Mouse (Mus musculus): Measurements from ENCODE around the gene Anapc15. TPM values are rescaled to one million over a fixed set of nuclear protein-coding genes. Genes with fewer than 3 reads are reported as not detected.

Gene Anapc15
- polyA plus RNA-seq, 1 experiment from 2014 or later, result 72.0 TPM

DNA sequence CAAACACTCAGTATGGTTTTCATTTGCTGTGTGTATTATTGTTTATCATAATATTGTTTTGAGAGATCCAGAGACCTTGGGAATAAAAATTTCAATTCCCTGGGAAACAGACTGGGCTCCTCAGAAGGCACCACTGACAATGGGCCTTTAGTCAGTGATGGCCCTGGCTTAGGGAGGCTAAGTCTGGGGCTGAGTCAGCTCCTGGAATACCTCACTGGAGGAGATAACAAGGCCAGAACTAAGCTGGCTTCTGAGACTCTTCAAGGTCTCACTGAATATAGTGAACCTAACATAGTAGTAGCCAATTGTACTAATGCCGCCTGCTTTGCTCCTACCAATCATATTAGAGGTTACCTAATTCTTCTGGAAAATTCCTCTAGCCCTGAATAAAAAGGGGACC is 12.5 kb downstream of the Anapc15 start:
- H3K9ac ChIP-seq (replicated peaks; ENCODE audit: low read depth, low read length), result no peak overlapping the region
- H3K36me3 ChIP-seq (ENCODE audit: control insufficient read depth, insufficient read depth, low read length), result no peaks in the 10 kb centered on the region
- H3K9me3 ChIP-seq (ENCODE audit: control insufficient read depth, low read depth, low read length), result no peaks in the 10 kb centered on the region
- no peak for ATAC-seq (ENCODE audit: insufficient number of reproducible peaks, insufficient read depth, low FRiP score, low read depth)
- no peaks in the 10 kb centered on the region for H3K4me1 ChIP-seq (ENCODE audit: control insufficient read depth, insufficient read depth, low read length)
- no peak overlapping the region for H3K4me2 ChIP-seq (replicated peaks; ENCODE audit: low read depth, low read length)
- no peak overlapping the region for H3K4me3 ChIP-seq (ENCODE audit: low read depth, low read length)
- 97% methylated on average over 1 of the region's 1 CpGs for WGBS
- H3K27me3 ChIP-seq (ENCODE audit: control insufficient read depth, insufficient read depth, low read length), result no peaks in the 10 kb centered on the region
- H3K27ac ChIP-seq (ENCODE audit: low read length), result no peak overlapping the region

DNA sequence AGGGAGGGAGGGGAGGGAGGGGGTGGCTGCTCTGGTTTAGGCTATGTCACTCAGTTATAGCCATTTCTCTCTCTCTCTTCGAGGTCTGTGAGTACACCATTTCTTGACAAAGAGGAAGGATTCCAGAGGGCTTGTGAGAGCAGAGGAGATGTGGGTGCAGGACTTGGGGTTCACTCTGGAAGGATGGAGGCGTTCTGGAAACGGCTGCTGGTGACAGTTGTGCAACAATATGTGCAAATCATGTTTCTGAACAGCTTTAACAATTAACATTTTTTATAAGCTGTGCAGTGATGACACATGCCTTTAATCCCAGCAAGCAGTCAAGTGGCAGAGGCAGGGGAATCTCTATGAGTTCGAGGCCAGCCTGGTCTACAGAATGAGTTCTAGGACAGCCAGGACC is 17.3 kb downstream of the Anapc15 start:
- ATAC-seq (ENCODE audit: insufficient number of reproducible peaks, insufficient read depth, low FRiP score, low read depth), result no peak
- Histone ChIP-seq H3K4me2 (replicated peaks; ENCODE audit: low read depth, low read length) (no peak overlapping the region), H3K27ac (ENCODE audit: low read length) (no peak overlapping the region), H3K4me3 (ENCODE audit: low read depth, low read length) (no peak overlapping the region), H3K9me3 (ENCODE audit: control insufficient read depth, low read depth, low read length) (no peaks in the 10 kb centered on the region), H3K36me3 (ENCODE audit: control insufficient read depth, insufficient read depth, low read length) (no peaks in the 10 kb centered on the region), H3K27me3 (ENCODE audit: control insufficient read depth, insufficient read depth, low read length) (no peaks in the 10 kb centered on the region), H3K9ac (replicated peaks; ENCODE audit: low read depth, low read length) (no peak overlapping the region), H3K4me1 (ENCODE audit: control insufficient read depth, insufficient read depth, low read length) (no peaks in the 10 kb centered on the region)
- WGBS, result 75% methylated on average over 4 of the region's 4 CpGs

DNA sequence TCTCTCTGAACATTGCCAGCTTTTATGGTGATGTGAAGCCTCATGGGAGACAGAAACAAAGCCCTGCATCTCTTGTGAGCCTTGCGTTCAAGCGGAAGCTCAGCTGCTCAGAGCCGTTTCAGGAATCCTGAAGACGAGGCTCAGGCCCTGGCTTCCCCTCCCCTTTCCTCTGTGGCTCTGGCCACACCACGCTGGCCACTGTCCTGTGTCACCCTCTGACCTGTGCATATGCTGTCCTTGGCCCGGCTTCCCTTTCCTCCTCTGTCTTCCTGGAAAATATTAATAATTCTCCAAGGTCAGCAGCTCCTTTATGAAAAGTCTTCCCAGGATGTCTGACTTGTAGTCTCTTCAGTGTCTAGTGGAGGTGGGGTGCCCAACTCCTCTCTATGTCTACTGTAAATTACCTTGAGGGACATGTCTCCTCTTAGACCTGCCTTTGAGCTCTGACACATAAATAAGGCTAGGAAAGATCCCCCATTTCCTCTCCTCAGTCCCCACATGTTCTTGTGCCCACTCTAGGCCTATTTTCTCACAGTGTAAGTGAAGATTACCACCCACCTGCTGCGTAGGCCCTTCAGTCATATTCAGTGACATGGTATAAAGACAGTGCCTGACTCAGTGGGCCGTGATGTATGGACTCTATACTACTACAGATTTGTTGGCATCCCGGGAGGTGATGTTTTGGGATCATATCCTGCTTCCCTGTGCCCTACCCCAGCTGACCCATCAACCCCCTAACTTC is 19.1 kb downstream of the Anapc15 start:
- Histone ChIP-seq H3K4me3 (ENCODE audit: low read depth, low read length) (no peak overlapping the region), H3K4me2 (replicated peaks; ENCODE audit: low read depth, low read length) (no peak overlapping the region), H3K27me3 (ENCODE audit: control insufficient read depth, insufficient read depth, low read length) (no peaks in the 10 kb centered on the region), H3K27ac (ENCODE audit: low read length) (no peak overlapping the region), H3K36me3 (ENCODE audit: control insufficient read depth, insufficient read depth, low read length) (no peaks in the 10 kb centered on the region), H3K9ac (replicated peaks; ENCODE audit: low read depth, low read length) (no peak overlapping the region), H3K9me3 (ENCODE audit: control insufficient read depth, low read depth, low read length) (no peaks in the 10 kb centered on the region), H3K4me1 (ENCODE audit: control insufficient read depth, insufficient read depth, low read length) (no peaks in the 10 kb centered on the region)
- 71% methylated on average over 9 of the region's 9 CpGs for WGBS
- no peak for ATAC-seq (ENCODE audit: insufficient number of reproducible peaks, insufficient read depth, low FRiP score, low read depth)

DNA sequence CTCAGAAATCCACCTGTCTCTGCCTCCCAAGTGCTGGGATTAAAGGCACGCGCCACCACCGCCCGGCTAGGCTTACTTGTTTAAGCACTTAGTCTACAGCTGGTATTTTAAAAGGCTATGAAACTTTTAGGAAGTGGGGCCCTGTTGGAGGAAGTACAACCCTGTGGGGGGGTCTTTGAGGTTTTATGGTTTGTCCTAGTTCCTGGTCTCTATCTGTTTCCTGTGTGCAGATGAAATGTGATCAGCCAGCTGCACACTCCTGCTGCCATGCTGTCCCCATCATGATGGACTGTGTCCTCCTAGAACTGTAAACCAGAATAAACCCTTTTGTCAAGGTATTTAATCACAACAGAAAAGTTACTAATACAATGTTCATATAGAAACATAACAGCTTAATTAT is 20.6 kb downstream of the Anapc15 start:
- Histone ChIP-seq H3K9me3 (ENCODE audit: control insufficient read depth, low read depth, low read length) (no peaks in the 10 kb centered on the region), H3K4me3 (ENCODE audit: low read depth, low read length) (no peak overlapping the region), H3K36me3 (ENCODE audit: control insufficient read depth, insufficient read depth, low read length) (no peaks in the 10 kb centered on the region), H3K4me2 (replicated peaks; ENCODE audit: low read depth, low read length) (no peak overlapping the region), H3K27me3 (ENCODE audit: control insufficient read depth, insufficient read depth, low read length) (no peaks in the 10 kb centered on the region), H3K27ac (ENCODE audit: low read length) (no peak overlapping the region), H3K4me1 (ENCODE audit: control insufficient read depth, insufficient read depth, low read length) (no peaks in the 10 kb centered on the region), H3K9ac (replicated peaks; ENCODE audit: low read depth, low read length) (no peak overlapping the region)
- ATAC-seq (ENCODE audit: insufficient number of reproducible peaks, insufficient read depth, low FRiP score, low read depth), result no peak
- WGBS, result 95% methylated on average over 4 of the region's 4 CpGs

DNA sequence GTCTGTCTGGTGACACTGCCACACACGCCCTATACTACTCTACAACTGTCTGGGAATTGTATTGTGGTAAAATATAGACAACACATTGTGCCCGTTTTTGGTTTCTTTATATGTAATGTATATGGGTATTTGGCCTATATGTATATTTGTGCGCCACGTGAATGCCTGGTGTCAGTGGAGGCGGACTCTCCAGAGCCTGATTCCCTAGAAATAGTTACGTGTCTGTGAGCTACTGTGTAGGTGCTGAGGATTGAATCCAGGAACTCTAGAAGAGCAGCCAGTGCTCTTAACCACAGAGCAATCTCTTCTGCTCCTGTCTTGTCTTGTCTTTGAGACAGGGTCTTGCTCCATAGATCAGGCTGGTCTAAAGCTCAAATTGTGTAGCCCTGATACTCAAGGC is 22.8 kb downstream of the Anapc15 start:
- WGBS, result 88% methylated on average over 6 of the region's 6 CpGs
- no peak overlapping the region for H3K4me2 ChIP-seq (replicated peaks; ENCODE audit: low read depth, low read length)
- H3K36me3 ChIP-seq (ENCODE audit: control insufficient read depth, insufficient read depth, low read length), result no peaks in the 10 kb centered on the region
- H3K4me1 ChIP-seq (ENCODE audit: control insufficient read depth, insufficient read depth, low read length), result no peaks in the 10 kb centered on the region
- no peak overlapping the region for H3K4me3 ChIP-seq (ENCODE audit: low read depth, low read length)
- ATAC-seq (ENCODE audit: insufficient number of reproducible peaks, insufficient read depth, low FRiP score, low read depth), result no peak
- no peaks in the 10 kb centered on the region for H3K27me3 ChIP-seq (ENCODE audit: control insufficient read depth, insufficient read depth, low read length)
- no peak overlapping the region for H3K27ac ChIP-seq (ENCODE audit: low read length)
- no peak overlapping the region for H3K9ac ChIP-seq (replicated peaks; ENCODE audit: low read depth, low read length)
- no peaks in the 10 kb centered on the region for H3K9me3 ChIP-seq (ENCODE audit: control insufficient read depth, low read depth, low read length)

DNA sequence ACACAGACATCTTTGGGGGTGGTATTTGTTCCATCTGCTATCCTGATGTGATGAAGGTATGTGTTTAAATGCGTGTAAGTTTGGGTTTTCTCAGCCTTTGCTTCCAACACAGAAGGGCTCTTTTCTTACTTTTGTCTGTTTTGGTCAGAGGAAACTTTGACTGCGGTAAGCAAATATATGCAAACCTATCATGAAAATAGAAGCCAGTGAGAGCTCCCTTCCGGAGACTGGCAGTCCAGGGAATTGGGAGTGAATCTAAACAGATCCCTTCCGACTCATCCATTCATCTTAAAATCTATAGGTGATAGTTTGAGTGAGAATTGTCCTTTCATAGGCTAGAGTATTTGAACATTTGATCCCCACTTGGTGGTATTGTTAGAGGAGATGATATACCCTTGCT is 24.9 kb downstream of the Anapc15 start:
- H3K4me1 ChIP-seq (ENCODE audit: control insufficient read depth, insufficient read depth, low read length), result no peaks in the 10 kb centered on the region

DNA sequence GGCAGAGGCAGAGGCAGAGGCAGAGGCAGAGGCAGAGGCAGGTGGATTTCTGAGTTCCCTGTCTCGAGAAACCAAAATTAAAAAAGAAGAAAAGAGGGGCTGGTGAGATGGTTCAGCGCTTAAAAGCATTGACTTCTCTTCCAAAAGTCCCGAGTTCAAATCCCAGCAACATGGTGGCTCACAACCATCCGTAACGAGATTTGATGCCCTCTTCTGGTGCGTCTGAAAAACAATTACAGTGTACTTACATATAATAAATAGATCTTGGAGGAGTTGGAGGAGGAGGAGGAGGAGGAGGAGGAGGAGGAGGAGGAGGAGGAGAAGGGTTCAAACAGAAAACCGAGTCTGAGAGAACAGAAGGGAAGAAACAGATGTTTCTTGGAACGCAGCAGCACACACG is 32.2 kb downstream of the Anapc15 start:
- 36% methylated on average over 9 of the region's 9 CpGs for WGBS
- H3K4me3 ChIP-seq (ENCODE audit: low read depth, low read length), result peak overlapping the region; percentile 46
- peak overlapping the region; percentile 86 for H3K27ac ChIP-seq (ENCODE audit: low read length)
- no peaks in the 10 kb centered on the region for H3K4me1 ChIP-seq (ENCODE audit: control insufficient read depth, insufficient read depth, low read length)
- H3K27me3 ChIP-seq (ENCODE audit: control insufficient read depth, insufficient read depth, low read length), result no peaks in the 10 kb centered on the region
- H3K36me3 ChIP-seq (ENCODE audit: control insufficient read depth, insufficient read depth, low read length), result no peaks in the 10 kb centered on the region
- no peaks in the 10 kb centered on the region for H3K9me3 ChIP-seq (ENCODE audit: control insufficient read depth, low read depth, low read length)
- no peak overlapping the region; the same call in 1 of the 2 replicates for H3K9ac ChIP-seq (replicated peaks; ENCODE audit: low read depth, low read length)
- no peak for ATAC-seq (ENCODE audit: insufficient number of reproducible peaks, insufficient read depth, low FRiP score, low read depth)
- H3K4me2 ChIP-seq (replicated peaks; ENCODE audit: low read depth, low read length), result peak overlapping the region; percentile 18; the same call in 1 of the 2 replicates

More for the DNA sequence above, 24.9 kb downstream of the Anapc15 start:
- WGBS, result 83% methylated on average over 4 of the region's 4 CpGs
- H3K4me2 ChIP-seq (replicated peaks; ENCODE audit: low read depth, low read length), result no peak overlapping the region
- H3K4me3 ChIP-seq (ENCODE audit: low read depth, low read length), result no peak overlapping the region
- ATAC-seq (ENCODE audit: insufficient number of reproducible peaks, insufficient read depth, low FRiP score, low read depth), result no peak
- no peaks in the 10 kb centered on the region for H3K9me3 ChIP-seq (ENCODE audit: control insufficient read depth, low read depth, low read length)
- H3K27ac ChIP-seq (ENCODE audit: low read length), result no peak overlapping the region
- no peaks in the 10 kb centered on the region for H3K27me3 ChIP-seq (ENCODE audit: control insufficient read depth, insufficient read depth, low read length)
- no peaks in the 10 kb centered on the region for H3K36me3 ChIP-seq (ENCODE audit: control insufficient read depth, insufficient read depth, low read length)
- no peak overlapping the region for H3K9ac ChIP-seq (replicated peaks; ENCODE audit: low read depth, low read length)

DNA sequence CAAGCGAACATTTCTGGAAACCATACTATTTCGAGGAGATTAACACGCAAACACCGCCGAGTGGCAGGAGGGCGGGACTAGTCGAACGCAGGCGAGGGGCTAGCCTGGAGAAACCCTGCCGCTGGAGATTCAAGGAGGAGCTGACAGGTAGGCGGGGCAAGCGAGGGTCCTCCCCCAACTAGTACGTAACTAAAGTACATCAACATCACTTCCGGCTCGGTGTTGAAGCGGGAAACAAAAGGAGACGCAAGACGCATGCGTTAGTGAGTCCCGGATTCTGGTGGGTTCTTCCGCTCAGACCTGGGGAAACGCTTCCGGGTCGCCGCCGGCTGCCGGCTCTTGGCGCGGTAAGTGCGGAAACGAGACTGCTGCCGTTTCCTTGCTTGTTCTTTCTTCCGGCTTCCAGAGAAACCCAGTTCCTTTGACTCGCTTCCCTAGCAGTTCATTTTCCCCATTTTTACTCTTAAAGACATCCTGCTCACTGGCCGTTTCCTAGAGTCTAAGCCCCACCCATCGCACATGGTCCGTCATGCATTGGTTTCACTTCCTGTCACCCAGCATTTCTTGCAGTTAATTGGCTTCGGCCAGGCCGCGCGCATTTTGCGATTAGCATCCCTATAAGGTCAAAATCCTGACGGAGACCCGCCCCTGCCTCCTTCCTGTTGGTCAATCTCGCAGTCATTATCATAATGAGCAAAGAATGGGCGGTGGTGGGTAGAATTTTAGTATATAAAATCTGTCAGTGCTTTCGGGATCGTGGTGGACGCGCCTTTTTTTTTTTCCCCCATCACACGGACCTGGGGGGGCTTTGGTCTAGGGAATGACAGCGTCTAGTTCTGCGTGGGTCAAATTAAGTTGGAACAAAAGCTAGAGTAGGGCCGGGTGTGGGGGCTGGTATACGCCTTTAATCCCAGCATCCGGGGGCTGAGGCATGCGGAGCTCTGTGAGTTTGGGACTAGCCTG is 32.9 kb downstream of the Anapc15 start:
- Histone ChIP-seq H3K9ac (replicated peaks; ENCODE audit: low read depth, low read length) (peak overlapping the region; percentile 41), H3K9me3 (ENCODE audit: control insufficient read depth, low read depth, low read length) (no peaks in the 10 kb centered on the region), H3K4me1 (ENCODE audit: control insufficient read depth, insufficient read depth, low read length) (no peaks in the 10 kb centered on the region), H3K4me3 (ENCODE audit: low read depth, low read length) (peak overlapping the region; percentile 46), H3K27me3 (ENCODE audit: control insufficient read depth, insufficient read depth, low read length) (no peaks in the 10 kb centered on the region), H3K4me2 (replicated peaks; ENCODE audit: low read depth, low read length) (peak overlapping the region; percentile 52), H3K36me3 (ENCODE audit: control insufficient read depth, insufficient read depth, low read length) (no peaks in the 10 kb centered on the region), H3K27ac (ENCODE audit: low read length) (peak overlapping the region; percentile 86)
- ATAC-seq (ENCODE audit: insufficient number of reproducible peaks, insufficient read depth, low FRiP score, low read depth), result peak; percentile 99
- WGBS, result under 1% methylated on average over 57 of the region's 57 CpGs

All from stomach, embryonic 14.5 days (tissue).